Mouse (Mus musculus) heart, adult 2 months (tissue): Measurements from ENCODE around the gene Hyal6. TPM values are rescaled to one million over a fixed set of nuclear protein-coding genes. Genes with fewer than 3 reads are reported as not detected.
A peak's percentile ranks its signal among the peaks of the same experiment; 100 is the strongest.

Experiments
- DNase-seq, 2 experiments: peaks; one replicate each; pipeline ENCODE4 v3.0.0; 2021
- H3K27ac ChIP-seq: fragments of 200-600 bp; 2 replicates; pipeline ENCODE4 v1.8.1; 2022
- H3K27me3 ChIP-seq: fragments of 200-500 bp; 2 replicates; pipeline ENCODE4 v1.6.1; 2012; ENCODE audit warnings: mild to moderate bottlenecking, low read length, inconsistent platforms, mixed read lengths; ENCODE audit not compliant: control insufficient read depth, insufficient read depth
- H3K36me3 ChIP-seq: fragments of 200-500 bp; 2 replicates; pipeline ENCODE4 v1.6.1; 2012; ENCODE audit warnings: low read length, inconsistent platforms; ENCODE audit not compliant: control insufficient read depth, insufficient read depth
- H3K4me1 ChIP-seq: fragments of 200-500 bp; 2 replicates; pipeline ENCODE4 v1.6.1; 2011; ENCODE audit warnings: low read length; ENCODE audit not compliant: control insufficient read depth, insufficient read depth
- H3K4me3 ChIP-seq: fragments of 200-600 bp; 2 replicates; pipeline ENCODE4 v1.8.1; 2022
- H3K79me2 ChIP-seq: fragments of 200-500 bp; replicated peaks from 2 replicates; pipeline ENCODE4 v1.6.1; 2012; ENCODE audit warnings: mild to moderate bottlenecking, inconsistent platforms, low read length, moderate library complexity, mixed read lengths; ENCODE audit not compliant: control insufficient read depth, insufficient read depth
- H3K9ac ChIP-seq: fragments of 200-500 bp; 2 replicates; pipeline ENCODE4 v1.6.1; 2012; ENCODE audit warnings: low read depth, mild to moderate bottlenecking, control low read depth, inconsistent platforms, low read length, mixed read lengths
- CTCF ChIP-seq: fragments of 200-600 bp; IDR thresholded peaks from 2 replicates; pipeline ENCODE4 v1.8.1; 2022; ENCODE audit warnings: antibody characterized with exemption, mild to moderate bottlenecking, moderate library complexity
- EP300 ChIP-seq: fragments of 200-500 bp; IDR thresholded peaks from 2 replicates; pipeline ENCODE4 v1.6.1; 2011; ENCODE audit warnings: low read depth, low read length, control low read depth; ENCODE audit not compliant: insufficient read depth
- POLR2A ChIP-seq: fragments of 200-500 bp; IDR thresholded peaks from 2 replicates; pipeline ENCODE4 v1.6.1; 2011; ENCODE audit warnings: mild to moderate bottlenecking, low read depth, low read length, control low read depth; ENCODE audit not compliant: insufficient read depth
- WGBS: fragments of 180-500 bp; shearing (Covaris S2); methylation state at CpG from one replicate; pipeline ENCODE4 v1.1.7; 2018; 5-methylcytosine and 5-hydroxymethylcytosine counted together
- intact Hi-C: fragments of 180-260 bp; cut with DNase I; formaldehyde crosslinking; loops from one replicate; pipeline ENCODE4 v1.15.1; 2025
- polyA plus RNA-seq: library from polyadenylated mRNA; depleted of rRNA; stranded (reverse); fragments of >200 nt; gene quantifications from 2 replicates; pipeline ENCODE4 v1.2.3, GENCODE M21; 2012
- total RNA-seq, 2 experiments: library from RNA; stranded (reverse); gene quantifications; 2 replicates each; pipeline ENCODE4 v1.2.3; 2021

The Hyal6 gene
- total and polyA plus RNA-seq, 3 experiments = not detected

GRCm38 (mm10) chr6:24707499-24707898, 25.5 kb upstream of the Hyal6 start:
- no peak overlapping the region for H3K27ac ChIP-seq
- H3K79me2 ChIP-seq = no peaks in the 10 kb centered on the region
- H3K4me1 ChIP-seq = no peaks in the 10 kb centered on the region
- DNase-seq = no peak
- no peaks in the 10 kb centered on the region for H3K27me3 ChIP-seq
- no peaks in the 10 kb centered on the region for H3K36me3 ChIP-seq
- intact Hi-C loops = no loop called here
- no peak overlapping the region for H3K9ac ChIP-seq
- 76% methylated on average over 2 of the region's 2 CpGs for WGBS
- TF ChIP-seq CTCF = no peak
- TF ChIP-seq POLR2A = no peak
- TF ChIP-seq EP300 = no peak
- H3K4me3 ChIP-seq = no peak overlapping the region

GRCm38 (mm10) chr6:24721317-24722099, 11.5 kb upstream of the Hyal6 start:
- intact Hi-C loops = loop anchor here (5.0 to 10.0 kb wide), 5 partner anchors 54 to 189 kb away; partner anchors contain the start of gene Wasl
- no peak overlapping the region for H3K9ac ChIP-seq

GRCm38 (mm10) chr6:24728130-24728529, 4.9 kb upstream of the Hyal6 start:
- intact Hi-C loops = loop anchor here (10.0 kb wide), 1 partner anchor 167 kb away; no protein-coding TSS in a partner anchor
- no peak for TF ChIP-seq EP300
- TF ChIP-seq POLR2A = no peak
- TF ChIP-seq CTCF = no peak
- Histone ChIP-seq H3K4me3 (no peak overlapping the region), H3K9ac (no peak overlapping the region), H3K4me1 (no peaks in the 10 kb centered on the region), H3K79me2 (no peaks in the 10 kb centered on the region), H3K36me3 (no peaks in the 10 kb centered on the region), H3K27me3 (no peaks in the 10 kb centered on the region), H3K27ac (no peak overlapping the region)
- 31% methylated on average over 1 of the region's 1 CpGs for WGBS
- DNase-seq = no peak

More at GRCm38 (mm10) chr6:24721317-24722099, 11.5 kb upstream of the Hyal6 start:
- H3K36me3 ChIP-seq = no peaks in the 10 kb centered on the region
- DNase-seq = peak in 1 of 2 experiments; percentile 27
- H3K4me3 ChIP-seq = no peak overlapping the region
- peak; percentile 69 for TF ChIP-seq CTCF
- no peak for TF ChIP-seq EP300
- WGBS = 25% methylated on average over 13 of the region's 13 CpGs
- no peaks in the 10 kb centered on the region for H3K79me2 ChIP-seq
- no peaks in the 10 kb centered on the region for H3K4me1 ChIP-seq
- no peak overlapping the region for H3K27ac ChIP-seq
- no peaks in the 10 kb centered on the region for H3K27me3 ChIP-seq

- H3K4me1 ChIP-seq = no peaks in the 10 kb centered on the region
- TF ChIP-seq CTCF (no peak), POLR2A (no peak), EP300 (no peak)
- no peak overlapping the region for H3K9ac ChIP-seq
- WGBS = 66% methylated on average over 6 of the region's 6 CpGs
- H3K79me2 ChIP-seq = no peaks in the 10 kb centered on the region
- H3K36me3 ChIP-seq = no peaks in the 10 kb centered on the region
- no peak for DNase-seq
- no peak overlapping the region for H3K4me3 ChIP-seq
- H3K27ac ChIP-seq = no peak overlapping the region
- intact Hi-C loops = no loop called here
- H3K27me3 ChIP-seq = no peaks in the 10 kb centered on the region
Measured at GRCm38 (mm10) chr6:24734565-24734964, 1.5 kb downstream of the Hyal6 start.

- H3K36me3 ChIP-seq = no peaks in the 10 kb centered on the region
- H3K4me1 ChIP-seq = no peaks in the 10 kb centered on the region
- H3K9ac ChIP-seq = no peak within 1 kb of the TSS
- no peaks in the 10 kb centered on the region for H3K79me2 ChIP-seq
- no peaks in the 10 kb centered on the region for H3K27me3 ChIP-seq
- intact Hi-C loops = no loop called here
- no peak for DNase-seq
- WGBS = 73% methylated on average over 4 of the region's 4 CpGs
- no peak for TF ChIP-seq POLR2A
- TF ChIP-seq CTCF = no peak
- TF ChIP-seq EP300 = no peak
- H3K4me3 ChIP-seq = no peak within 1 kb of the TSS
- no peak within 1 kb of the TSS for H3K27ac ChIP-seq
Measured at GRCm38 (mm10) chr6:24748029-24748428, 15.0 kb downstream of the Hyal6 start, which contains the start of gene Hyal4. Gene Hyal4 (plus strand): TSS chr6:24748329.

- Histone ChIP-seq H3K79me2 (no peaks in the 10 kb centered on the region), H3K27ac (no peak overlapping the region), H3K36me3 (no peaks in the 10 kb centered on the region), H3K4me1 (no peaks in the 10 kb centered on the region), H3K9ac (no peak overlapping the region), H3K27me3 (no peaks in the 10 kb centered on the region), H3K4me3 (no peak overlapping the region)
- no peak for DNase-seq
- intact Hi-C loops = no loop called here
- WGBS = 88% methylated on average over 3 of the region's 3 CpGs
- no peak for TF ChIP-seq CTCF
Measured at GRCm38 (mm10) chr6:24759281-24759680, 26.2 kb downstream of the Hyal6 start.
